Mouse (Mus musculus): ENCODE measurements around the gene Frmd6. TPM values are rescaled to one million over a fixed set of nuclear protein-coding genes. Genes with fewer than 3 reads are reported as not detected.

Gene Frmd6
- polyA plus RNA-seq, 1 experiment from 2014 or later = 6.8 TPM

GRCm38 (mm10) chr12:70911676-70912379 is 86.5 kb downstream of the Frmd6 start:
- Histone ChIP-seq H3K4me3 (no peak overlapping the region), H3K4me1 (peaks cover 4% of the 10 kb centered on the region; the same call in 1 of the 2 replicates), H3K9me3 (replicated peaks) (no peaks in the 10 kb centered on the region), H3K9ac (no peak overlapping the region), H3K36me3 (ENCODE audit: poor library complexity, severe bottlenecking) (no peaks in the 10 kb centered on the region), H3K27me3 (no peaks in the 10 kb centered on the region), H3K27ac (no peak overlapping the region), H3K4me2 (no peak overlapping the region)
- WGBS = 66% methylated on average over 17 of the region's 17 CpGs
- no peak for ATAC-seq

GRCm38 (mm10) chr12:70913429-70913828 is 88.1 kb downstream of the Frmd6 start:
- Histone ChIP-seq H3K9me3 (replicated peaks) (no peaks in the 10 kb centered on the region), H3K4me2 (no peak overlapping the region), H3K27me3 (no peaks in the 10 kb centered on the region), H3K4me3 (no peak overlapping the region), H3K9ac (no peak overlapping the region), H3K4me1 (peaks cover 4% of the 10 kb centered on the region; the same call in 1 of the 2 replicates), H3K27ac (no peak overlapping the region), H3K36me3 (ENCODE audit: poor library complexity, severe bottlenecking) (no peaks in the 10 kb centered on the region)
- 47% methylated on average over 3 of the region's 3 CpGs for WGBS
- ATAC-seq = no peak

GRCm38 (mm10) chr12:70914387-70914786 is 89.1 kb downstream of the Frmd6 start:
- Histone ChIP-seq H3K4me3 (no peak overlapping the region), H3K4me1 (peaks cover 4% of the 10 kb centered on the region; the same call in 1 of the 2 replicates), H3K9ac (no peak overlapping the region), H3K36me3 (ENCODE audit: poor library complexity, severe bottlenecking) (no peaks in the 10 kb centered on the region), H3K27ac (no peak overlapping the region), H3K4me2 (no peak overlapping the region), H3K9me3 (replicated peaks) (no peaks in the 10 kb centered on the region), H3K27me3 (no peaks in the 10 kb centered on the region)
- ATAC-seq = 0 out of 2 replicates have a peak, but pooled peaks have one; percentile 22
- WGBS = 54% methylated on average over 11 of the region's 11 CpGs

- H3K9me3 ChIP-seq (replicated peaks) = no peaks in the 10 kb centered on the region
- no peak for ATAC-seq
- no peaks in the 10 kb centered on the region for H3K27me3 ChIP-seq
- no peak overlapping the region for H3K4me2 ChIP-seq
- H3K27ac ChIP-seq = no peak overlapping the region
- H3K9ac ChIP-seq = no peak overlapping the region
- H3K4me1 ChIP-seq = no peaks in the 10 kb centered on the region
- no peak overlapping the region for H3K4me3 ChIP-seq
- H3K36me3 ChIP-seq (ENCODE audit: poor library complexity, severe bottlenecking) = no peaks in the 10 kb centered on the region
- WGBS = 88% methylated on average over 4 of the region's 4 CpGs
Measured at GRCm38 (mm10) chr12:70929781-70930180, 104.5 kb downstream of the Frmd6 start.

- Histone ChIP-seq H3K27ac (peak overlapping the region; percentile 74), H3K9ac (peak overlapping the region; percentile 92), H3K4me1 (peaks cover 13% of the 10 kb centered on the region), H3K27me3 (no peaks in the 10 kb centered on the region), H3K9me3 (replicated peaks) (no peaks in the 10 kb centered on the region), H3K4me2 (peak overlapping the region; percentile 59), H3K36me3 (ENCODE audit: poor library complexity, severe bottlenecking) (peaks cover 8% of the 10 kb centered on the region), H3K4me3 (peak overlapping the region; percentile 86)
- peak; percentile 31 for ATAC-seq
- WGBS = 18% methylated on average over 9 of the region's 12 CpGs
Measured at GRCm38 (mm10) chr12:70937150-70937549, 111.8 kb downstream of the Frmd6 start.

- Histone ChIP-seq H3K27me3 (no peaks in the 10 kb centered on the region), H3K4me2 (peak within 1 kb of the TSS; percentile 76), H3K4me1 (peaks cover 13% of the 10 kb centered on the region), H3K9me3 (replicated peaks) (no peaks in the 10 kb centered on the region), H3K9ac (peak within 1 kb of the TSS; percentile 92), H3K36me3 (ENCODE audit: poor library complexity, severe bottlenecking) (peaks cover 14% of the 10 kb centered on the region), H3K4me3 (peak within 1 kb of the TSS; percentile 86), H3K27ac (peak within 1 kb of the TSS; percentile 74)
- peak; percentile 99 for ATAC-seq
- under 1% methylated on average over 55 of the region's 59 CpGs for WGBS
Measured at GRCm38 (mm10) chr12:70937571-70938384, 112.5 kb downstream of the Frmd6 start, which contains the start of gene Actr10. Actr10 (plus strand) TSS chr12:70937857.

- no peak overlapping the region for H3K4me2 ChIP-seq
- WGBS = 94% methylated on average over 7 of the region's 7 CpGs
- H3K4me3 ChIP-seq = no peak overlapping the region
- ATAC-seq = no peak
- H3K9ac ChIP-seq = no peak overlapping the region
- peaks cover 13% of the 10 kb centered on the region for H3K4me1 ChIP-seq
- H3K9me3 ChIP-seq (replicated peaks) = no peaks in the 10 kb centered on the region
- H3K36me3 ChIP-seq (ENCODE audit: poor library complexity, severe bottlenecking) = peaks cover 31% of the 10 kb centered on the region
- H3K27ac ChIP-seq = no peak overlapping the region
- H3K27me3 ChIP-seq = no peaks in the 10 kb centered on the region
Measured at GRCm38 (mm10) chr12:70940806-70941205, 115.5 kb downstream of the Frmd6 start.

- WGBS = 94% methylated on average over 5 of the region's 5 CpGs
- Histone ChIP-seq H3K27ac (no peak overlapping the region), H3K4me1 (peaks cover 6% of the 10 kb centered on the region), H3K4me2 (no peak overlapping the region), H3K9me3 (replicated peaks) (no peaks in the 10 kb centered on the region), H3K9ac (no peak overlapping the region), H3K27me3 (no peaks in the 10 kb centered on the region), H3K4me3 (no peak overlapping the region), H3K36me3 (ENCODE audit: poor library complexity, severe bottlenecking) (peaks cover 59% of the 10 kb centered on the region)
- ATAC-seq = no peak
Measured at GRCm38 (mm10) chr12:70944181-70944580, 118.9 kb downstream of the Frmd6 start.

- Histone ChIP-seq H3K4me3 (no peak overlapping the region), H3K27ac (no peak overlapping the region), H3K4me1 (no peaks in the 10 kb centered on the region), H3K4me2 (no peak overlapping the region), H3K9me3 (replicated peaks) (no peaks in the 10 kb centered on the region), H3K36me3 (ENCODE audit: poor library complexity, severe bottlenecking) (peaks cover 68% of the 10 kb centered on the region), H3K27me3 (no peaks in the 10 kb centered on the region), H3K9ac (no peak overlapping the region)
- WGBS = 94% methylated on average over 10 of the region's 10 CpGs
- no peak for ATAC-seq
Measured at GRCm38 (mm10) chr12:70946585-70947256, 121.4 kb downstream of the Frmd6 start.

Other genes starting within 250 kb of the Frmd6 start
- 272 and 281 TPM in 2 replicates for gene Actr10, start 112.3 kb downstream of the Frmd6 start, polyA plus RNA-seq (2015; fragmentation: Nextera tagmentation; extraction: Ambion mirVana)
- gene Psma3, start 149.1 kb downstream of the Frmd6 start, polyA plus RNA-seq (2015; fragmentation: Nextera tagmentation; extraction: Ambion mirVana) = 640 and 646 TPM in 2 replicates
- gene Arid4a, start 190.5 kb downstream of the Frmd6 start, polyA plus RNA-seq (2015; fragmentation: Nextera tagmentation; extraction: Ambion mirVana) = 51.1 and 52.0 TPM in 2 replicates

All from forebrain, embryonic 13.5 days (tissue).